In genomic region chr14:8220306-8220705, GRCm38 (mm10) we compare ENCODE assay signal across 10 mouse cellular contexts. TPM values are rescaled to one million over a fixed set of nuclear protein-coding genes. Genes with fewer than 3 reads are reported as not detected.
DNase-seq lines count a peak whose midpoint lies in the region; ATAC-seq and TF ChIP-seq lines count a peak whose summit lies in the region.
"Had no signal": no experiment of that assay in that cellular context is flagged by ENCODE, and none has a peak within 500 bp of the region (broad histone marks: within the 10 kb centered on the region; RNA-seq: fewer than 3 reads in every experiment).

No protein-coding gene starts in this region.

- TF ChIP-seq POLR2A in spleen, adult 2 months (IDR thresholded peaks at IDR 0.05; ENCODE audit: low read depth, low read length), result no peak
- TF ChIP-seq POLR2A in small intestine, adult 2 months (IDR thresholded peaks at IDR 0.05; ENCODE audit: low read depth, low read length), result no peak

- peaks cover 4% of the 10 kb centered on the region; the same call in 1 of the 2 replicates for H3K36me3 ChIP-seq in spleen, adult 2 months (ENCODE audit: control insufficient read depth, insufficient read depth, low read length)
- peaks cover 10% of the 10 kb centered on the region; the same call in 1 of the 2 replicates for H3K36me3 ChIP-seq in small intestine, adult 2 months (ENCODE audit: control insufficient read depth, insufficient read depth, low read length)
- H3K36me3 ChIP-seq in midbrain, embryonic 11.5 days (ENCODE audit: control insufficient read depth, insufficient read depth, low read length), result no peaks in the 10 kb centered on the region

- H3K27me3 ChIP-seq in spleen, adult 2 months (ENCODE audit: control insufficient read depth, insufficient read depth, low read length), result no peaks in the 10 kb centered on the region
- no peaks in the 10 kb centered on the region for H3K27me3 ChIP-seq in small intestine, adult 2 months (ENCODE audit: control insufficient read depth, insufficient read depth, low read length)
- peaks cover 21% of the 10 kb centered on the region for H3K27me3 ChIP-seq in midbrain, embryonic 11.5 days (ENCODE audit: control insufficient read depth, insufficient read depth, low read length)

- H3K4me1 ChIP-seq in spleen, adult 2 months (ENCODE audit: control insufficient read depth, insufficient read depth, insufficient read length), result peaks cover 6% of the 10 kb centered on the region; the same call in 1 of the 2 replicates
- H3K4me1 ChIP-seq in small intestine, adult 2 months (ENCODE audit: control insufficient read depth, insufficient read depth, insufficient read length, low read length), result peaks cover 6% of the 10 kb centered on the region; the same call in 1 of the 2 replicates
- peaks cover 11% of the 10 kb centered on the region for H3K4me1 ChIP-seq in midbrain, embryonic 11.5 days (ENCODE audit: control insufficient read depth, insufficient read depth, low read length)

- 76% methylated on average over 7 of the region's 7 CpGs for WGBS in spleen, adult 2 months
- 77% methylated on average over 7 of the region's 7 CpGs for WGBS in small intestine, adult 2 months
- 52% methylated on average over 7 of the region's 7 CpGs for WGBS in midbrain, embryonic 11.5 days

- no peak overlapping the region for H3K4me3 ChIP-seq in gastrocnemius, adult 2 months
- H3K4me3 ChIP-seq in spleen, adult 2 months (ENCODE audit: extremely low read depth, insufficient read depth, insufficient read length), result no peak overlapping the region
- H3K4me3 ChIP-seq in small intestine, adult 2 months (ENCODE audit: low read depth, low read length), result no peak overlapping the region
- no peak overlapping the region for H3K4me3 ChIP-seq in midbrain, embryonic 11.5 days (ENCODE audit: low read depth, low read length)

- peak; percentile 61 for TF ChIP-seq CTCF in gastrocnemius, adult 2 months (IDR thresholded peaks at IDR 0.05)
- peak; percentile 33; the same call in 1 of the 2 replicates for TF ChIP-seq CTCF in spleen, adult 2 months (IDR thresholded peaks at IDR 0.05; ENCODE audit: extremely low read depth, insufficient read depth, insufficient read length, insufficient replicate concordance)
- TF ChIP-seq CTCF in small intestine, adult 2 months (IDR thresholded peaks at IDR 0.05; ENCODE audit: extremely low read depth, insufficient read length, insufficient replicate concordance, low read depth, low read length), result peak; percentile 57; the same call in 1 of the 2 replicates

- no peak for ATAC-seq in midbrain, embryonic 11.5 days (ENCODE audit: low FRiP score)
- ATAC-seq: inflammation-experienced regulatory T-cells, adult 6 months had no signal

- no peak overlapping the region for H3K27ac ChIP-seq in gastrocnemius, adult 2 months
- H3K27ac ChIP-seq in spleen, adult 2 months (ENCODE audit: insufficient read depth, low read length), result no peak overlapping the region
- no peak overlapping the region for H3K27ac ChIP-seq in small intestine, adult 2 months (ENCODE audit: insufficient read depth, low read depth, low read length)
- no peak overlapping the region for H3K27ac ChIP-seq in midbrain, embryonic 11.5 days (ENCODE audit: low read depth, low read length)
- H3K27ac ChIP-seq: macrophage had no signal

- H3K9me3 ChIP-seq in midbrain, embryonic 11.5 days (ENCODE audit: control insufficient read depth, low read length), result no peaks in the 10 kb centered on the region

- intact Hi-C loops in gastrocnemius, adult 2 months (cut with DNase I), result no loop called here
- intact Hi-C loops in left cerebral cortex, postnatal 4 days (cut with DNase I), result no loop called here

- no peak for DNase-seq in gastrocnemius, adult 2 months
- no peak for DNase-seq in gastrocnemius, adult 8-10 months (ENCODE audit: low spot score in 2 of 2)
- no peak for DNase-seq in spleen, adult 2 months (ENCODE audit: low read depth in 1 of 2, low spot score in 2 of 2)
- DNase-seq in spleen, adult 12 weeks (ENCODE audit: low spot score), result no peak
- DNase-seq in cerebellum, postnatal 14 days, result peak; percentile 51 to 62
- DNase-seq in left cerebral cortex, postnatal 4 days, result no peak
- no peak for DNase-seq in midbrain, embryonic 11.5 days (ENCODE audit: low spot score, missing footprints)

- H3K4me2 ChIP-seq in midbrain, embryonic 11.5 days, result no peak overlapping the region

- no peak overlapping the region for H3K9ac ChIP-seq in midbrain, embryonic 11.5 days (ENCODE audit: low read length)

RNA-seq across cellular contexts. Expression of gene Kctd6, which starts 6.4 kb away (rescaled TPM):
- total RNA-seq in gastrocnemius, adult 2 months (2021), result 1 to 10 TPM; 7.7 to 9.3 TPM
- 10 to 100 TPM in 1 of 4 experiments, 1 to 10 TPM in 3; 7.7 to 10.4 (median 8.2) TPM for total RNA-seq in gastrocnemius, adult 8-10 months (2022)
- 4.4 and 4.9 TPM in 2 replicates for polyA plus RNA-seq in spleen, adult 2 months (2012; rRNA removed)
- polyA plus RNA-seq in small intestine, adult 2 months (2012; rRNA removed), result 3.9 and 5.7 TPM in 2 replicates
- 10 to 100 TPM; 23.5 to 24.5 TPM for total RNA-seq in left cerebral cortex, postnatal 4 days (2021)
- 8.2 and 10.8 TPM in 2 replicates for polyA plus RNA-seq in midbrain, embryonic 11.5 days (2014; fragmentation: Nextera tagmentation; extraction: Ambion mirVana)

RNA-seq across cellular contexts. Expression of gene Acox2, which starts 38.8 kb away (rescaled TPM):
- under 1 TPM; 0.28 to 0.54 TPM for total RNA-seq in gastrocnemius, adult 2 months (2021)
- total RNA-seq in gastrocnemius, adult 8-10 months (2022), result under 1 TPM in 2 of 4 experiments, not detected in 2; 0.56 to 0.99 TPM
- polyA plus RNA-seq in spleen, adult 2 months (2012; rRNA removed), result 0.11 TPM in 1 of 2 replicates, not detected in the other
- 4.0 and 7.1 TPM in 2 replicates for polyA plus RNA-seq in small intestine, adult 2 months (2012; rRNA removed)
- total RNA-seq in left cerebral cortex, postnatal 4 days (2021), result under 1 TPM; 0.72 TPM
- polyA plus RNA-seq in midbrain, embryonic 11.5 days (2014; fragmentation: Nextera tagmentation; extraction: Ambion mirVana), result not detected in 2 replicates
- polyA plus RNA-seq: inflammation-experienced regulatory T-cells, adult 6 months; macrophage had no signal

RNA-seq across cellular contexts. Expression of gene Pdhb, which starts 47.5 kb away (rescaled TPM):
- 100 to 1,000 TPM; 268 to 370 TPM for total RNA-seq in gastrocnemius, adult 2 months (2021)
- 100 to 1,000 TPM; 268 to 280 (median 272) TPM for total RNA-seq in gastrocnemius, adult 8-10 months (2022)
- polyA plus RNA-seq in spleen, adult 2 months (2012; rRNA removed), result 21.1 and 21.9 TPM in 2 replicates
- polyA plus RNA-seq in small intestine, adult 2 months (2012; rRNA removed), result 15.7 and 19.8 TPM in 2 replicates
- 100 to 1,000 TPM; 132 to 136 TPM for total RNA-seq in left cerebral cortex, postnatal 4 days (2021)
- polyA plus RNA-seq in midbrain, embryonic 11.5 days (2014; fragmentation: Nextera tagmentation; extraction: Ambion mirVana), result 215 and 238 TPM in 2 replicates

Comparison
In these comparisons a context has a peak if more than half of its experiments do, and no peak if none do; other contexts are left out.
1. DNase-seq: peak in cerebellum, postnatal 14 days (2 of 2); none in gastrocnemius, adult 2 months (single experiment), gastrocnemius, adult 8-10 months (0 of 2), spleen, adult 2 months (0 of 2), spleen, adult 12 weeks (single experiment), left cerebral cortex, postnatal 4 days (single experiment) and midbrain, embryonic 11.5 days (single experiment).
2. Peak in every context shown above with its lines, with median percentiles within 50 percentile points of each other: CTCF ChIP-seq.